Mouse (Mus musculus): ENCODE measurements around the gene St3gal4. TPM values are rescaled to one million over a fixed set of nuclear protein-coding genes. Genes with fewer than 3 reads are reported as not detected.

St3gal4 gene
- polyA plus RNA-seq, 1 experiment = 6.7 TPM

- no peaks in the 10 kb centered on the region for H3K36me3 ChIP-seq (ENCODE audit: control insufficient read depth, insufficient read depth, low read length)
- H3K27me3 ChIP-seq (ENCODE audit: control insufficient read depth, insufficient read depth, low read length) = no peaks in the 10 kb centered on the region
- peak; percentile 27; the same call in 1 of the 2 replicates for TF ChIP-seq POLR2A (IDR thresholded peaks at IDR 0.05; ENCODE audit: control insufficient read depth, low read depth, low read length)
- TF ChIP-seq CTCF (IDR thresholded peaks at IDR 0.05; ENCODE audit: control insufficient read depth, insufficient read depth, insufficient replicate concordance, low read depth, low read length) = no peak
- peak overlapping the region; percentile 63; the same call in 1 of the 2 replicates for H3K27ac ChIP-seq (ENCODE audit: control insufficient read depth, insufficient read depth, low read depth, low read length)
- H3K4me1 ChIP-seq (ENCODE audit: control insufficient read depth, insufficient read depth, low read length) = peaks cover 25% of the 10 kb centered on the region
- no peak overlapping the region for H3K4me3 ChIP-seq (ENCODE audit: control insufficient read depth, low read depth, low read length)
Measured at GRCm38 (mm10) chr9:35111941-35112595, 7.0 kb downstream of the St3gal4 start.

GRCm38 (mm10) chr9:35111446-35111845 is 7.6 kb downstream of the St3gal4 start:
- TF ChIP-seq CTCF (IDR thresholded peaks at IDR 0.05; ENCODE audit: control insufficient read depth, insufficient read depth, insufficient replicate concordance, low read depth, low read length) = no peak
- no peak for TF ChIP-seq POLR2A (IDR thresholded peaks at IDR 0.05; ENCODE audit: control insufficient read depth, low read depth, low read length)
- H3K27me3 ChIP-seq (ENCODE audit: control insufficient read depth, insufficient read depth, low read length) = no peaks in the 10 kb centered on the region
- no peak overlapping the region for H3K4me3 ChIP-seq (ENCODE audit: control insufficient read depth, low read depth, low read length)
- H3K36me3 ChIP-seq (ENCODE audit: control insufficient read depth, insufficient read depth, low read length) = no peaks in the 10 kb centered on the region
- no peak overlapping the region for H3K27ac ChIP-seq (ENCODE audit: control insufficient read depth, insufficient read depth, low read depth, low read length)
- H3K4me1 ChIP-seq (ENCODE audit: control insufficient read depth, insufficient read depth, low read length) = peaks cover 22% of the 10 kb centered on the region

- TF ChIP-seq CTCF (IDR thresholded peaks at IDR 0.05; ENCODE audit: control insufficient read depth, insufficient read depth, insufficient replicate concordance, low read depth, low read length) = no peak
- TF ChIP-seq POLR2A (IDR thresholded peaks at IDR 0.05; ENCODE audit: control insufficient read depth, low read depth, low read length) = no peak
- Histone ChIP-seq H3K4me1 (ENCODE audit: control insufficient read depth, insufficient read depth, low read length) (peaks cover 18% of the 10 kb centered on the region), H3K27me3 (ENCODE audit: control insufficient read depth, insufficient read depth, low read length) (no peaks in the 10 kb centered on the region)
Measured at GRCm38 (mm10) chr9:35110567-35110966, 8.5 kb downstream of the St3gal4 start.

GRCm38 (mm10) chr9:35110051-35110450 is 9.0 kb downstream of the St3gal4 start:
- H3K4me1 ChIP-seq (ENCODE audit: control insufficient read depth, insufficient read depth, low read length) = peaks cover 18% of the 10 kb centered on the region

More at GRCm38 (mm10) chr9:35110567-35110966, 8.5 kb downstream of the St3gal4 start:
- Histone ChIP-seq H3K36me3 (ENCODE audit: control insufficient read depth, insufficient read depth, low read length) (no peaks in the 10 kb centered on the region), H3K27ac (ENCODE audit: control insufficient read depth, insufficient read depth, low read depth, low read length) (no peak overlapping the region), H3K4me3 (ENCODE audit: control insufficient read depth, low read depth, low read length) (no peak overlapping the region)

GRCm38 (mm10) chr9:35108916-35109315 is 10.2 kb downstream of the St3gal4 start:
- no peaks in the 10 kb centered on the region for H3K27me3 ChIP-seq (ENCODE audit: control insufficient read depth, insufficient read depth, low read length)
- peaks cover 18% of the 10 kb centered on the region for H3K4me1 ChIP-seq (ENCODE audit: control insufficient read depth, insufficient read depth, low read length)
- no peaks in the 10 kb centered on the region for H3K36me3 ChIP-seq (ENCODE audit: control insufficient read depth, insufficient read depth, low read length)
- H3K4me3 ChIP-seq (ENCODE audit: control insufficient read depth, low read depth, low read length) = no peak overlapping the region
- no peak overlapping the region for H3K27ac ChIP-seq (ENCODE audit: control insufficient read depth, insufficient read depth, low read depth, low read length)
- TF ChIP-seq CTCF (IDR thresholded peaks at IDR 0.05; ENCODE audit: control insufficient read depth, insufficient read depth, insufficient replicate concordance, low read depth, low read length) = no peak
- TF ChIP-seq POLR2A (IDR thresholded peaks at IDR 0.05; ENCODE audit: control insufficient read depth, low read depth, low read length) = no peak

More at GRCm38 (mm10) chr9:35110051-35110450, 9.0 kb downstream of the St3gal4 start:
- H3K36me3 ChIP-seq (ENCODE audit: control insufficient read depth, insufficient read depth, low read length) = no peaks in the 10 kb centered on the region
- no peak for TF ChIP-seq POLR2A (IDR thresholded peaks at IDR 0.05; ENCODE audit: control insufficient read depth, low read depth, low read length)
- TF ChIP-seq CTCF (IDR thresholded peaks at IDR 0.05; ENCODE audit: control insufficient read depth, insufficient read depth, insufficient replicate concordance, low read depth, low read length) = no peak
- no peak overlapping the region for H3K27ac ChIP-seq (ENCODE audit: control insufficient read depth, insufficient read depth, low read depth, low read length)
- no peaks in the 10 kb centered on the region for H3K27me3 ChIP-seq (ENCODE audit: control insufficient read depth, insufficient read depth, low read length)
- no peak overlapping the region for H3K4me3 ChIP-seq (ENCODE audit: control insufficient read depth, low read depth, low read length)

- no peak overlapping the region for H3K4me3 ChIP-seq (ENCODE audit: control insufficient read depth, low read depth, low read length)
- TF ChIP-seq CTCF (IDR thresholded peaks at IDR 0.05; ENCODE audit: control insufficient read depth, insufficient read depth, insufficient replicate concordance, low read depth, low read length) = no peak
- TF ChIP-seq POLR2A (IDR thresholded peaks at IDR 0.05; ENCODE audit: control insufficient read depth, low read depth, low read length) = no peak
- peaks cover 16% of the 10 kb centered on the region for H3K4me1 ChIP-seq (ENCODE audit: control insufficient read depth, insufficient read depth, low read length)
- H3K27me3 ChIP-seq (ENCODE audit: control insufficient read depth, insufficient read depth, low read length) = no peaks in the 10 kb centered on the region
- no peak overlapping the region for H3K27ac ChIP-seq (ENCODE audit: control insufficient read depth, insufficient read depth, low read depth, low read length)
- no peaks in the 10 kb centered on the region for H3K36me3 ChIP-seq (ENCODE audit: control insufficient read depth, insufficient read depth, low read length)
Measured at GRCm38 (mm10) chr9:35108066-35108465, 11.0 kb downstream of the St3gal4 start.

GRCm38 (mm10) chr9:35107396-35107795 is 11.7 kb downstream of the St3gal4 start:
- peaks cover 15% of the 10 kb centered on the region for H3K4me1 ChIP-seq (ENCODE audit: control insufficient read depth, insufficient read depth, low read length)
- no peaks in the 10 kb centered on the region for H3K36me3 ChIP-seq (ENCODE audit: control insufficient read depth, insufficient read depth, low read length)
- TF ChIP-seq CTCF (IDR thresholded peaks at IDR 0.05; ENCODE audit: control insufficient read depth, insufficient read depth, insufficient replicate concordance, low read depth, low read length) (no peak), POLR2A (IDR thresholded peaks at IDR 0.05; ENCODE audit: control insufficient read depth, low read depth, low read length) (no peak)
- no peak overlapping the region for H3K4me3 ChIP-seq (ENCODE audit: control insufficient read depth, low read depth, low read length)
- no peaks in the 10 kb centered on the region for H3K27me3 ChIP-seq (ENCODE audit: control insufficient read depth, insufficient read depth, low read length)
- no peak overlapping the region for H3K27ac ChIP-seq (ENCODE audit: control insufficient read depth, insufficient read depth, low read depth, low read length)

All from testis, adult 2 months (tissue).